Mouse (Mus musculus) CH12.LX (cell line): ENCODE data around the gene Grin3a.

Source experiments
- GABPA ChIP-seq: IDR thresholded peaks from 2 replicates; pipeline ENCODE4 v1.6.1; 2012; ENCODE audit warnings: low read depth, low read length, improper control_type of control experiment, inconsistent platforms; ENCODE audit not compliant: insufficient replicate concordance
- POLR2A ChIP-seq: IDR thresholded peaks from 2 replicates; pipeline ENCODE4 v1.6.1; 2011; ENCODE audit warnings: low read depth, mild to moderate bottlenecking, improper control_type of control experiment, low read length
- TCF12 ChIP-seq: IDR thresholded peaks from 2 replicates; pipeline ENCODE4 v1.6.1; 2014; ENCODE audit warnings: low read depth, mild to moderate bottlenecking, inconsistent platforms, low read length, improper control_type of control experiment

DNA sequence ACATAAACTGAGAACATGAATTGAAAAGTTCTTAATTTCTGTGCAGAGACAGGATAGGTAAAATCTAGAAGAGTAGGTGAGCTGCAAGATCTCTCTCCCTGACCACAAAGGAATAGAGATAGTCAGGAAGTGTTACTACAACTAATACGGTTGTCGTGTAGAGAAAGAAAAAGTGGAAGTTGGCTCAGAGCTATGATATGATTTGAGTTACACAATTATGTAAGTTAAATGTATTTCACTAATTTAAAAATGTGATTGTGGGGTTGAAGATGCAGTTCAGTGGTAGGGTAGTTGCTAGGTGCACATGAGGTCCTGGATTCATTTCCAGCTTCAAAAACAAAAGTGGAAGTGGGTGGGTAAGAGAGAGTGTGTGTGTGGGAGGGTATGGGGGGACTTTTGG lies 103.6 kb downstream of the Grin3a start:
- no peak for TF ChIP-seq POLR2A
- no peak for TF ChIP-seq GABPA
- TF ChIP-seq TCF12: no peak
